Mouse (Mus musculus) lung, adult 2 months (tissue): ENCODE measurements around the gene Cbs. TPM values are rescaled to one million over a fixed set of nuclear protein-coding genes. Genes with fewer than 3 reads are reported as not detected.

Experiments
- DNase-seq: peaks from one replicate; pipeline ENCODE4 v3.0.0; 2022
- H3K4me1 ChIP-seq: fragments of 200-500 bp; 2 replicates; pipeline ENCODE4 v1.6.1; 2011; ENCODE audit warnings: low read length; ENCODE audit not compliant: control insufficient read depth, insufficient read depth
- H3K4me3 ChIP-seq: fragments of 200-500 bp; replicated peaks from 2 replicates; pipeline ENCODE3; 2011; ENCODE audit warnings: low read depth, mild to moderate bottlenecking, control low read depth, low read length; ENCODE audit errors: extremely low read depth
- CTCF ChIP-seq: fragments of 200-500 bp; IDR thresholded peaks from 2 replicates; pipeline ENCODE4 v1.5.1; 2011; ENCODE audit warnings: mild to moderate bottlenecking, low read length, control low read depth; ENCODE audit not compliant: insufficient read depth
- POLR2A ChIP-seq: fragments of 200-500 bp; IDR thresholded peaks from 2 replicates; pipeline ENCODE4 v1.6.1; 2011; ENCODE audit warnings: low read depth, mild to moderate bottlenecking, control low read depth, low read length, borderline replicate concordance; ENCODE audit errors: extremely low read depth
- WGBS: fragments of 180-500 bp; shearing (Covaris S2); methylation state at CpG from one replicate; pipeline ENCODE4 v1.1.7; 2018; 5-methylcytosine and 5-hydroxymethylcytosine counted together
- polyA plus RNA-seq: library from polyadenylated mRNA; depleted of rRNA; stranded (reverse); fragments of >200 nt; gene quantifications from 2 replicates; pipeline ENCODE4 v1.2.3, GENCODE M21; 2012

Cbs gene
- polyA plus RNA-seq, 1 experiment: 6.3 TPM

GRCm38 (mm10) chr17:31595077-31595476 is 42.0 kb downstream of the Cbs start:
- no peak for DNase-seq
- no peaks in the 10 kb centered on the region for H3K4me1 ChIP-seq
- 75% methylated on average over 5 of the region's 5 CpGs for WGBS
- TF ChIP-seq CTCF: no peak
- H3K4me3 ChIP-seq: no peak overlapping the region

GRCm38 (mm10) chr17:31594590-31594989 is 42.4 kb downstream of the Cbs start:
- TF ChIP-seq POLR2A (no peak), CTCF (no peak)
- Histone ChIP-seq H3K4me1 (no peaks in the 10 kb centered on the region), H3K4me3 (no peak overlapping the region)
- 57% methylated on average over 7 of the region's 7 CpGs for WGBS
- no peak for DNase-seq

GRCm38 (mm10) chr17:31590846-31591245 is 46.2 kb downstream of the Cbs start:
- no peak for DNase-seq
- no peak overlapping the region for H3K4me3 ChIP-seq
- no peaks in the 10 kb centered on the region for H3K4me1 ChIP-seq
- 88% methylated on average over 11 of the region's 11 CpGs for WGBS
- TF ChIP-seq CTCF (no peak), POLR2A (no peak)

- H3K4me3 ChIP-seq: no peak overlapping the region
- DNase-seq: no peak
- WGBS: 92% methylated on average over 4 of the region's 4 CpGs
- H3K4me1 ChIP-seq: no peaks in the 10 kb centered on the region
- TF ChIP-seq POLR2A (no peak), CTCF (no peak)
Observed at GRCm38 (mm10) chr17:31588726-31589125, 48.3 kb downstream of the Cbs start.

GRCm38 (mm10) chr17:31588115-31588514 is 48.9 kb downstream of the Cbs start:
- WGBS: 76% methylated on average over 7 of the region's 7 CpGs
- H3K4me1 ChIP-seq: no peaks in the 10 kb centered on the region
- no peak for TF ChIP-seq CTCF
- no peak for DNase-seq
- H3K4me3 ChIP-seq: no peak overlapping the region

GRCm38 (mm10) chr17:31583781-31584180 is 53.3 kb downstream of the Cbs start:
- H3K4me1 ChIP-seq: no peaks in the 10 kb centered on the region
- TF ChIP-seq POLR2A (no peak), CTCF (no peak)

GRCm38 (mm10) chr17:31583185-31583584 is 53.9 kb downstream of the Cbs start:
- 77% methylated on average over 3 of the region's 3 CpGs for WGBS
- DNase-seq: no peak
- no peak overlapping the region for H3K4me3 ChIP-seq
- TF ChIP-seq CTCF (no peak), POLR2A (no peak)
- H3K4me1 ChIP-seq: no peaks in the 10 kb centered on the region

More at GRCm38 (mm10) chr17:31583781-31584180, 53.3 kb downstream of the Cbs start:
- WGBS: 91% methylated on average over 6 of the region's 6 CpGs
- DNase-seq: no peak
- H3K4me3 ChIP-seq: no peak overlapping the region

- Histone ChIP-seq H3K4me3 (no peak overlapping the region), H3K4me1 (no peaks in the 10 kb centered on the region)
- no peak for TF ChIP-seq POLR2A
- WGBS: 67% methylated on average over 3 of the region's 3 CpGs
- no peak for DNase-seq
Observed at GRCm38 (mm10) chr17:31580344-31580743, 56.7 kb downstream of the Cbs start.

GRCm38 (mm10) chr17:31576394-31577175 is 60.5 kb downstream of the Cbs start:
- no peak for DNase-seq

GRCm38 (mm10) chr17:31574662-31575061 is 62.4 kb downstream of the Cbs start:
- TF ChIP-seq CTCF (no peak), POLR2A (no peak)
- no peak for DNase-seq
- no peak overlapping the region for H3K4me3 ChIP-seq
- 77% methylated on average over 7 of the region's 7 CpGs for WGBS
- H3K4me1 ChIP-seq: no peaks in the 10 kb centered on the region

More at GRCm38 (mm10) chr17:31576394-31577175, 60.5 kb downstream of the Cbs start:
- 64% methylated on average over 10 of the region's 10 CpGs for WGBS
- no peaks in the 10 kb centered on the region for H3K4me1 ChIP-seq
- no peak for TF ChIP-seq CTCF
- no peak for TF ChIP-seq POLR2A
- no peak overlapping the region for H3K4me3 ChIP-seq
